Mouse (Mus musculus): ENCODE results near the gene Lrrc61.

GRCm38 (mm10) chr6:48541560-48542450 is 12.8 kb upstream of the Lrrc61 start:
- TF ChIP-seq CTCF (IDR thresholded peaks at IDR 0.05; ENCODE audit: low read depth) (no peak), EP300 (IDR thresholded peaks at IDR 0.05; ENCODE audit: low read depth) (no peak)
